Mouse (Mus musculus): ENCODE results near the gene Cdkn2d. TPM values are rescaled to one million over a fixed set of nuclear protein-coding genes. Genes with fewer than 3 reads are reported as not detected.
"Not testable (repeated sequence)": the region's sequence is repeated elsewhere in the genome, so short reads cannot be mapped to it uniquely, and the experiment has no call there.

The Cdkn2d gene
- polyA plus RNA-seq, 1 experiment from 2014 or later = 58.6 TPM

DNA sequence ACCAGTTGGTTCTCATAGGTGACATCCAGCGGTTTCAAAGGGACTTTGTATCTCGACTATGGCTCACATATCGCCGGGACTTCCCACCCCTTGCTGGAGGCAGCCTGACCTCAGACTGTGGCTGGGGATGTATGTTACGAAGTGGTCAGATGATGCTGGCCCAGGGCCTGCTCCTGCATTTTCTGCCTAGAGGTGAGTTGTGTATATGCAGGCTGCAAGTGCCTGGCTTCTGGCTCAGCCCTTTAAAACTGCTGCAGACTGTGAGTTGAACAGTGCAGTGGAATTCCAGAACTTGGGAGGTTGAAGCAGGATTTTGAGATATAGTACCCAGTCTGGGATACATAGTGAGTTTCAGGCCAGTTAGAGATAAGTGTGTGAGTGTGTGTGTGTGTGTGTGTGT is 24.3 kb downstream of the Cdkn2d start:
- 93% methylated on average over 5 of the region's 5 CpGs for WGBS
- Histone ChIP-seq H3K36me3 (ENCODE audit: control insufficient read depth, insufficient read depth, low read length) (peaks cover 16% of the 10 kb centered on the region; the same call in 1 of the 2 replicates), H3K4me3 (ENCODE audit: low read depth, low read length) (no peak overlapping the region), H3K27ac (ENCODE audit: low read depth, low read length) (no peak overlapping the region), H3K9ac (ENCODE audit: low read length) (no peak overlapping the region), H3K4me1 (replicated peaks; ENCODE audit: control insufficient read depth, insufficient read depth, low read length) (peaks cover 5% of the 10 kb centered on the region; the same call in 1 of the 2 replicates), H3K27me3 (ENCODE audit: control insufficient read depth, insufficient read depth, low read length) (no peaks in the 10 kb centered on the region), H3K9me3 (ENCODE audit: control insufficient read depth, low read length) (no peaks in the 10 kb centered on the region), H3K4me2 (ENCODE audit: low read depth, low read length, severe bottlenecking) (no peak overlapping the region)
- no peak for ATAC-seq (replicated peaks; ENCODE audit: low FRiP score)
- DNase-seq (ENCODE audit: low spot score) = no peak

DNA sequence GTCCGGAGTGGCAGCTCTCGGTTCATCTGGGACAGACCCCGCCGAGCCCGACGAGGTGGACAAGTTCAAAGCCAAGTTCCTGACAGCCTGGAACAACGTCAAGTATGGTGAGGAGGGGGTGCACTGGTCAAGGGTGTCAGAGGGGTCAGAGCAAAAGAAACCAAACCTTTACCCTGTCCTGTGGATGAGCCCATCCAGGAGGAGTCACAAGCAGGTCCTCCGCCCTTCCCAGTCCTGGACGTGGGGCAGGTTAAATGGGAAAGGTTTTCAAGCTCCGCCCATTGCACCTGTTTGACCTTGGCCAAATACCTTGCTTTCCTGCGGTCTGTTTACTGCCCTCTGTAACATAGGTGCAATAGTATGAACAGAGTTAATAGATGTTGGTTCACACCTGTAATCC is 25.6 kb downstream of the Cdkn2d start:
- Histone ChIP-seq H3K9me3 (ENCODE audit: control insufficient read depth, low read length) (no peaks in the 10 kb centered on the region), H3K36me3 (ENCODE audit: control insufficient read depth, insufficient read depth, low read length) (peaks cover 7% of the 10 kb centered on the region; the same call in 1 of the 2 replicates), H3K4me3 (ENCODE audit: low read depth, low read length) (peak overlapping the region; percentile 95), H3K4me2 (ENCODE audit: low read depth, low read length, severe bottlenecking) (peak overlapping the region; percentile 88), H3K4me1 (replicated peaks; ENCODE audit: control insufficient read depth, insufficient read depth, low read length) (peaks cover 5% of the 10 kb centered on the region; the same call in 1 of the 2 replicates), H3K27me3 (ENCODE audit: control insufficient read depth, insufficient read depth, low read length) (no peaks in the 10 kb centered on the region), H3K9ac (ENCODE audit: low read length) (peak overlapping the region; percentile 89), H3K27ac (ENCODE audit: low read depth, low read length) (no peak overlapping the region; the same call in 1 of the 2 replicates)
- DNase-seq (ENCODE audit: low spot score) = no peak
- peak; percentile 28; the same call in 1 of the 2 replicates for ATAC-seq (replicated peaks; ENCODE audit: low FRiP score)
- 3% methylated on average over 11 of the region's 11 CpGs for WGBS

DNA sequence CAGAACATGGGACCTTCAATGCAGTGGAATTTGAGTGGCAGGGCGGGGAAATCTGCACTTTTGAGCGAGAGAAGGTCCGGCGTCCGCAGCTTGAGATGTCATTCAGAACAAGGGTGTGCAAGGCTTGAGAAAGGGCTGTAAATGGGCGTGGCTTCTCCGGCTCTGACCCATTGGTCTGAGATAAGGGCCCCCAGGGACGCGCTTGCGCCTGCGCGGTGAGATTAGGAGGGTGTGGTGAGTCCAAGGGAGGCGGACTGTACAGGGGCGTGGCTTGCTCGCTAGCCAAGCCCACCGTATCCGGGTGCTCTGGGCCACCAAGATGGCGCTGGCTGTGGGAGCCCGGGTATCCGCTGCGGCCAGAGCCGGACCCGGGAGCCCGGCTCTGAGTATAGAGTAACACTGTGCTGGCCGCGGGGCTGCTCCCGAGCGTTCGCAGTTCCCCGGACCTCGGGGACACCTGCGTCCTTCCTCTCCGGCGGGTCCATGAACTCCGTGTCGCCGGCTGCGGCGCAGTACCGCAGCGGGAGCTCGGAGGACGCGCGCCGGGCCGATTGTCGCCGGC is 26.1 kb downstream of the Cdkn2d start, which contains the start of gene Atg4d:
Gene Atg4d (plus strand): TSS at position 294 of the 562 bp plus-strand sequence.
- Histone ChIP-seq H3K4me1 (replicated peaks; ENCODE audit: control insufficient read depth, insufficient read depth, low read length) (peaks cover 5% of the 10 kb centered on the region; the same call in 1 of the 2 replicates), H3K4me2 (ENCODE audit: low read depth, low read length, severe bottlenecking) (peak within 1 kb of the TSS; percentile 88), H3K4me3 (ENCODE audit: low read depth, low read length) (peak within 1 kb of the TSS; percentile 95), H3K9me3 (ENCODE audit: control insufficient read depth, low read length) (no peaks in the 10 kb centered on the region), H3K9ac (ENCODE audit: low read length) (peak within 1 kb of the TSS; percentile 89), H3K27me3 (ENCODE audit: control insufficient read depth, insufficient read depth, low read length) (no peaks in the 10 kb centered on the region), H3K27ac (ENCODE audit: low read depth, low read length) (peak within 1 kb of the TSS; percentile 41), H3K36me3 (ENCODE audit: control insufficient read depth, insufficient read depth, low read length) (peaks cover 5% of the 10 kb centered on the region; the same call in 1 of the 2 replicates)
- DNase-seq (ENCODE audit: low spot score) = peak; percentile 99
- under 1% methylated on average over 49 of the region's 49 CpGs for WGBS
- ATAC-seq (replicated peaks; ENCODE audit: low FRiP score) = peak; percentile 99

DNA sequence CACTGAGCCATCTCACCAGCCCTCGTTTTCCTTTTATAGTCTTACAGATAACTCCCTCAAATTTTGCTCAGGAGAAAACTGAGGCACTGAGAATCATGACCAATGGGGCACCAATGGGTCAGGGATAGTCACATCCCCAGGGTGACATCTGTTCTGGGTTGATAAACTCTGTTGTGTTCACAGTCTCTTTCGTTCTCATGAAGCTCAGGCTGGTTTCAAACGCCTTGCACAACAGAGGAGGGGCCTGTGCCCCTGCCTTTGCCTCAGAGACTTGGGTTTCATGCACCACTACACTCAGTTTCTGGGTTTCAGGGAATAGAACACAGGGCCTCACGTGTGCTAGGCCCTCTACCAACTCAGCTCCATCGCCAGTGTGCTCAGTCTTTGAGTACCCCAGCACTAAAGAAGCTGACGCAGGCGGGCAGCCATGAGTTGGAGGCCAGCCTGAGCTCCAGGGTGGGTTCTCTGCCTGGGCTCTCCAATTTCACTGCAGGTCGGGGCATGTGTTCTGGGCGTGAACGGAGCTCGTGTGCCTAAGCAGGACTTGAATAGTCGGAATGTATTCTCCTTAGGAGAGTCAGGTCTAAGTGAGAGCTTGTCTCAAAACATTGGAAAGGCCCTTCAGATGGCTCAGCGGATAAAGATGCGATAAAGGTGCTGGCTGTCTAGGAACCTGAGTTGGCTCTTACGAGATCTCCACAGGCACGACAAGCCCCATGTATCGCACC is 26.8 kb downstream of the Cdkn2d start:
- peak; percentile 25 for ATAC-seq (replicated peaks; ENCODE audit: low FRiP score)

DNA sequence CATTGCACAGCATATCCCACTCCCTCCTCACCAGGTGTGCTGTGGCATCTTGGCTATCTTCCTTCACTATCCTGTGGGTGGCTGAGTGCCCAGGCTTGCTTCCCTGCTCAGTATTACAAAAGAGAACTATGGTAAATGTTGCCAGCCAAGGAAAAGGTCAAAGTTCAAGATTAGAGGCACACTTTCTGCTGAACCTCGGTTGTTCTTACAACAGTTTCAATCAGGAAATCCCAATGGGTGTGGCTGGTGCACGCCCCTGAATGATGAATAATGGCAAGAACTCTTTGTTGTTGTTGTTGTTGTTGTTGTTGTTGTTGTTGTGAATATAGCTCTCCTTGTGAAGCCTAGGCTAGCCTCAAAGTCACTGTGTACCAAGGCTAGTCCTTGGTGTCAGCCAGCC is 29.4 kb downstream of the Cdkn2d start:
- WGBS = 69% methylated on average over 2 of the region's 2 CpGs
- H3K27me3 ChIP-seq (ENCODE audit: control insufficient read depth, insufficient read depth, low read length) = no peaks in the 10 kb centered on the region
- H3K9me3 ChIP-seq (ENCODE audit: control insufficient read depth, low read length) = no peaks in the 10 kb centered on the region
- no peaks in the 10 kb centered on the region for H3K36me3 ChIP-seq (ENCODE audit: control insufficient read depth, insufficient read depth, low read length)
- no peak overlapping the region for H3K9ac ChIP-seq (ENCODE audit: low read length)
- ATAC-seq (replicated peaks; ENCODE audit: low FRiP score) (no peak), DNase-seq (ENCODE audit: low spot score) (no peak)
- peaks cover 5% of the 10 kb centered on the region; the same call in 1 of the 2 replicates for H3K4me1 ChIP-seq (replicated peaks; ENCODE audit: control insufficient read depth, insufficient read depth, low read length)
- H3K4me3 ChIP-seq (ENCODE audit: low read depth, low read length) = no peak overlapping the region
- H3K27ac ChIP-seq (ENCODE audit: low read depth, low read length) = no peak overlapping the region
- no peak overlapping the region for H3K4me2 ChIP-seq (ENCODE audit: low read depth, low read length, severe bottlenecking)

More for the DNA sequence above, 26.8 kb downstream of the Cdkn2d start:
- Histone ChIP-seq H3K27me3 (ENCODE audit: control insufficient read depth, insufficient read depth, low read length) (no peaks in the 10 kb centered on the region), H3K4me1 (replicated peaks; ENCODE audit: control insufficient read depth, insufficient read depth, low read length) (peaks cover 5% of the 10 kb centered on the region; the same call in 1 of the 2 replicates), H3K9me3 (ENCODE audit: control insufficient read depth, low read length) (no peaks in the 10 kb centered on the region), H3K9ac (ENCODE audit: low read length) (peak overlapping the region; percentile 52), H3K4me2 (ENCODE audit: low read depth, low read length, severe bottlenecking) (peak overlapping the region; percentile 88), H3K4me3 (ENCODE audit: low read depth, low read length) (peak overlapping the region; percentile 95), H3K36me3 (ENCODE audit: control insufficient read depth, insufficient read depth, low read length) (peaks cover 2% of the 10 kb centered on the region; the same call in 1 of the 2 replicates), H3K27ac (ENCODE audit: low read depth, low read length) (peak overlapping the region; percentile 41; the same call in 1 of the 2 replicates)
- WGBS = 20% methylated on average over 17 of the region's 17 CpGs
- DNase-seq (ENCODE audit: low spot score) = no peak

DNA sequence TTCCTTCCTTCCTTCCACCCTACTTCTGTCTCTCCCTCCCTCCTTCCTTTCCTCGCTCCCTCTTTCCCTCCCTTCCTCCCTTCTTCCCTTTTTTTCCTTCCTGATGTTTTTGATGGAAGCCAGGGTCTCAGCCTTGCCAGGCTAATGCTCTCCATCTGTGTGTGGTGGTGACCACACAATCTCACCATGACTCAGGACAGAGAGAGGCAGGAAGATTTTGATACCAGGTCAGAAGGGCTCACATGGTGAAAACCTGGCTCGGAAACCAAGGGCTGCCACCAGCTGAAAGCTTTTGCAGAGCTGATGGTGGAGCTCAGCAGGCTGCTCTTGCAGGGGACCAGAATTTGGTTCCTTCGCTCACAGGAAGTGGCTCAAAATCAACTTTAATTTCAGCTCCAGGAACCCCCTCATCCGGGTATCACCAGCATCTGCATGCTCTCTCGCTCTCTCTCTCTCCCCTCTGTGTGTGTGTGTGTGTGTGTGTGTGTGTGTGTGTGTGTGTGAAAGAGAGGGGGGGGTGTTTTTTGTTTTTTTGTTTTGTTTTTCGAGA is 30.6 kb downstream of the Cdkn2d start:
- no peaks in the 10 kb centered on the region; the same call in 1 of the 2 replicates for H3K4me1 ChIP-seq (replicated peaks; ENCODE audit: control insufficient read depth, insufficient read depth, low read length)
- ATAC-seq (replicated peaks; ENCODE audit: low FRiP score) (no peak), DNase-seq (ENCODE audit: low spot score) (no peak)
- H3K4me3 ChIP-seq (ENCODE audit: low read depth, low read length) = no peak overlapping the region
- no peak overlapping the region for H3K9ac ChIP-seq (ENCODE audit: low read length)
- H3K36me3 ChIP-seq (ENCODE audit: control insufficient read depth, insufficient read depth, low read length) = no peaks in the 10 kb centered on the region
- H3K27me3 ChIP-seq (ENCODE audit: control insufficient read depth, insufficient read depth, low read length) = no peaks in the 10 kb centered on the region
- no peak overlapping the region for H3K27ac ChIP-seq (ENCODE audit: low read depth, low read length)
- WGBS = 67% methylated on average over 6 of the region's 6 CpGs
- no peak overlapping the region for H3K4me2 ChIP-seq (ENCODE audit: low read depth, low read length, severe bottlenecking)
- no peaks in the 10 kb centered on the region for H3K9me3 ChIP-seq (ENCODE audit: control insufficient read depth, low read length)

DNA sequence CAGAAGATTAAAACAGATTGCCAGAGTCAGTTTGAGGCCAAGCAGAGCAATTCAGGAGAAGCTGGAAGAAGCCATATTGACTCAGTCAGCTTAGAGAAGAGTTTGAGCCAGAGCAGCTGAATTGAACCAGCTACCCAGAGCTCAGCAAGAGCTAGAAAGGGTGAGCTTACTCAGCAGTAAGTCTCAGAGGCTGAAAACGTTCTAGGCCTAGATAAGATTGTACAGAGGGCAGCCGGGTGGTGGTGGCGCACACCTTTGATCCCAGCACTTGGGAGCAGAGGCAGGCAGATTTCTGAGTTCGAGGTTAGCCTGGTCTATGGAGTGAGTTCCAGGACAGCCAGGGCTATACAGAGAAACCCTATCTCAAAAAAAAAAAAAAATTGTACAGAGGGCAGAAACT is 34.9 kb downstream of the Cdkn2d start:
- not testable (repeated sequence) for H3K4me1 ChIP-seq (replicated peaks; ENCODE audit: control insufficient read depth, insufficient read depth, low read length); H3K9ac ChIP-seq (ENCODE audit: low read length); H3K4me3 ChIP-seq (ENCODE audit: low read depth, low read length); ATAC-seq (replicated peaks; ENCODE audit: low FRiP score); H3K27me3 ChIP-seq (ENCODE audit: control insufficient read depth, insufficient read depth, low read length); H3K27ac ChIP-seq (ENCODE audit: low read depth, low read length); H3K9me3 ChIP-seq (ENCODE audit: control insufficient read depth, low read length); H3K4me2 ChIP-seq (ENCODE audit: low read depth, low read length, severe bottlenecking); DNase-seq (ENCODE audit: low spot score); H3K36me3 ChIP-seq (ENCODE audit: control insufficient read depth, insufficient read depth, low read length)
- WGBS = 84% methylated on average over 4 of the region's 4 CpGs

DNA sequence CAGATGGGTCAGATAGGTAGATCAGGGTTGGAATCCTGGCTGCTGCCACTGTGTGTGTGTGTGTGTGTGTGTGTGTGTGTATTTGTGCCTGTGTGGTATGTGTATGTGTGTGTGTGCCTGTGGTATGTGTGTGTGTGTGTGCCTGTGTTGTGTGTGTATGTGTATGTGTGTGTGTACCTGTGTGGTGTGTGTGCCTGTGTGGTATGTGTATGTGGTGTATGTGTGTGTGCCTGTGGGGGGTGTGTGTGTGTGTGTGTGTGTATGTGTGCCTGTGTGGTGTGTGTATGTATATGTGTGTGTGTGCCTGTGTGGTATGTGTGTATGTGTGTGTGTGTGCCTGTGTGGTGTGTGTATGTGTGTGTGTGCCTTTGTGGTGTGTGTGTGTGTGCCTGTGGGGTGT is 36.5 kb downstream of the Cdkn2d start:
- Histone ChIP-seq H3K27me3 (ENCODE audit: control insufficient read depth, insufficient read depth, low read length) (peaks cover 11% of the 10 kb centered on the region), H3K9ac (ENCODE audit: low read length) (no peak overlapping the region), H3K27ac (ENCODE audit: low read depth, low read length) (no peak overlapping the region), H3K36me3 (ENCODE audit: control insufficient read depth, insufficient read depth, low read length) (no peaks in the 10 kb centered on the region), H3K4me1 (replicated peaks; ENCODE audit: control insufficient read depth, insufficient read depth, low read length) (no peaks in the 10 kb centered on the region), H3K4me2 (ENCODE audit: low read depth, low read length, severe bottlenecking) (no peak overlapping the region), H3K9me3 (ENCODE audit: control insufficient read depth, low read length) (no peaks in the 10 kb centered on the region), H3K4me3 (ENCODE audit: low read depth, low read length) (no peak overlapping the region)
- DNase-seq (ENCODE audit: low spot score) (no peak), ATAC-seq (replicated peaks; ENCODE audit: low FRiP score) (no peak)

All from forebrain, embryonic 11.5 days (tissue).